Mouse (Mus musculus) hindbrain, embryonic 16.5 days (tissue): ENCODE measurements around the gene Hsf2bp. TPM values are rescaled to one million over a fixed set of nuclear protein-coding genes. Genes with fewer than 3 reads are reported as not detected.

ENCODE experiments used
- ATAC-seq: fragments of 200-750 bp; cut with Nextera tagmentation; 2 replicates; pipeline ENCODE4 v1.8.0; 2017; ENCODE audit warnings: moderate TSS enrichment, moderate library complexity
- H3K27ac ChIP-seq: fragments of 300-500 bp; sonication (generic); 2 replicates; pipeline ENCODE4 v1.5.1; 2014; ENCODE audit warnings: low read depth, mild to moderate bottlenecking, control low read depth, low read length, moderate library complexity
- H3K27me3 ChIP-seq: fragments of 300-500 bp; sonication (generic); replicated peaks from 2 replicates; pipeline ENCODE4 v1.6.1; 2014; ENCODE audit warnings: low read length; ENCODE audit not compliant: control insufficient read depth, insufficient read depth
- H3K36me3 ChIP-seq: fragments of 300-500 bp; sonication (generic); 2 replicates; pipeline ENCODE4 v1.6.1; 2014; ENCODE audit warnings: mild to moderate bottlenecking, low read length, moderate library complexity, mixed read lengths; ENCODE audit not compliant: control insufficient read depth, insufficient read depth
- H3K4me1 ChIP-seq: fragments of 300-500 bp; sonication (generic); 2 replicates; pipeline ENCODE4 v1.6.1; 2014; ENCODE audit warnings: low read depth, low read length; ENCODE audit not compliant: control insufficient read depth, insufficient read depth
- H3K4me2 ChIP-seq: fragments of 300-500 bp; sonication (generic); 2 replicates; pipeline ENCODE4 v1.6.1; 2014; ENCODE audit warnings: mild to moderate bottlenecking, low read length, control low read depth, moderate library complexity
- H3K4me3 ChIP-seq: fragments of 300-500 bp; sonication (generic); 2 replicates; pipeline ENCODE4 v1.5.1; 2014; ENCODE audit warnings: mild to moderate bottlenecking, low read length, control low read depth, moderate library complexity
- H3K9ac ChIP-seq: fragments of 300-500 bp; sonication (generic); 2 replicates; pipeline ENCODE4 v1.6.1; 2014; ENCODE audit warnings: low read depth, mild to moderate bottlenecking, control low read depth, low read length, moderate library complexity
- H3K9me3 ChIP-seq: fragments of 300-500 bp; sonication (generic); 2 replicates; pipeline ENCODE4 v1.6.1; 2014; ENCODE audit warnings: mild to moderate bottlenecking, low read length, moderate library complexity; ENCODE audit not compliant: control insufficient read depth
- WGBS: fragments of 180-500 bp; shearing (Covaris S2); extraction: QIAGEN DNeasy Blood & Tissue Kit; methylation state at CpG from one replicate; pipeline ENCODE4 v1.1.7; 2014; 5-methylcytosine and 5-hydroxymethylcytosine counted together
- polyA plus RNA-seq: library from polyadenylated mRNA; unstranded; fragments of >200 nt; fragmentation: Nextera tagmentation; extraction: Ambion mirVana; gene quantifications from 2 replicates; pipeline ENCODE4 v1.2.1, GENCODE M21; 2015

Gene Hsf2bp
- polyA plus RNA-seq, 1 experiment from 2014 or later = 0.30 TPM

DNA sequence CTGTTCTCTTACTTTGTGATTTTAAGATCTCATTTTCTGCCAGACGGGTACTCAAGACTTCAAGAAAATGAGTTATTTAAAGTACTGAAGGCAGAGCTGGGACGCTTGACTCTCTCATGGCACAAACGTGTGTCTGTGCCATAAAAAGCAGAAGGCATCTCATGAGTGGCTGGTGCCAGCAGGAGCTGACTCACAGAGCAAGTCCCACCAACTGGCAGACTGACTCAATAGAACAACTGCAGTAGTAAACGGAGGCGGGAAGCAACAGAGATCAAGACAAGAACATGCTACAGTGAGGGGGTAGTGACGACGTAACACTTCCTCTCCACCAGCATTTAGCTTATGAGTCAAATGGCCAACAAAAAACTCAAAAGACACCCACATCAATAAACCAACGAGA lies 13.1 kb downstream of the Hsf2bp start:
- ATAC-seq = no peak
- no peak overlapping the region for H3K4me2 ChIP-seq
- no peaks in the 10 kb centered on the region for H3K36me3 ChIP-seq
- no peaks in the 10 kb centered on the region for H3K4me1 ChIP-seq
- no peaks in the 10 kb centered on the region for H3K9me3 ChIP-seq
- WGBS = 83% methylated on average over 8 of the region's 8 CpGs
- no peaks in the 10 kb centered on the region; the same call in 1 of the 2 replicates for H3K27me3 ChIP-seq
- no peak overlapping the region for H3K4me3 ChIP-seq
- H3K9ac ChIP-seq = no peak overlapping the region
- H3K27ac ChIP-seq = no peak overlapping the region

DNA sequence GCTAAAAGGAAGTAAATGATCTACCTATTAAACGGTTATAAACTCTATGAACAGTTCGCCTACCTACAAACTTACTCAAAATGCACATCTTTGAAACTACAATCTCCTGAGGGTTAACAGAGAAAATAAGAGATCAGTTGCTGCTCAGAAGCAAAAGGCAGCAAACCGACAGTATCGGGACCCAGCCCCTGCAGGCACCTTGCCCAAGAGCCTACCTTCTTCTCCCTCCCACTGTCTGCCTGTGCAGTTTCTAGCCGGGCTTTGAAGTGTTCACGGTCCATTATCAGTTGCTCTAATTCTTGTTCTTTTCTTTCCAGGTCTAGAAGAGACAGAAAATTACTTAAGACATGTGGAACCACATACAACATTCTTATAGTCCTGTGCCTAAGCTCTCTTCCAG lies 13.6 kb downstream of the Hsf2bp start:
- WGBS = 74% methylated on average over 6 of the region's 6 CpGs
- no peak for ATAC-seq

DNA sequence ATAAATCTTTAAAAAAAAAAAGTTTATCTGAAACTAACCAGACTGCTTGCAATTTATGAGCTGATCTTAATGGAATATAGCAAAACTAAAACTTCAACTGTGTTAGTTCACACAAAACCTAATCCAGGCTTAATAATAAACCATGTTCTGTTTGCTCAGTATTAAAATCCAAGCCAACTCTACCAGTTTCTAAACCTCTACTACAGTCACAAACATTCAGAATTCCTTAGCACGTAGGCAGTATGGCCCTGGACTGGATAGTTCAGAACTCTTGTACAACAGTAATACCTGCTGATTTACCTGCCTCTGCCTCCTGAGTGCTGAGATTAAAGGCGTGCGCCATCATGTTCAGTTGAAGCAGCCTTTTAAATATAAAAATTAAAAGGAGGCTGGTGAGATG lies 14.2 kb downstream of the Hsf2bp start:
- Histone ChIP-seq H3K36me3 (no peaks in the 10 kb centered on the region), H3K4me3 (no peak overlapping the region), H3K4me1 (no peaks in the 10 kb centered on the region), H3K9ac (no peak overlapping the region), H3K4me2 (no peak overlapping the region), H3K27ac (no peak overlapping the region), H3K9me3 (no peaks in the 10 kb centered on the region), H3K27me3 (no peaks in the 10 kb centered on the region; the same call in 1 of the 2 replicates)
- 92% methylated on average over 3 of the region's 3 CpGs for WGBS
- ATAC-seq = no peak

More for the DNA sequence above, 13.6 kb downstream of the Hsf2bp start:
- H3K9me3 ChIP-seq = no peaks in the 10 kb centered on the region
- H3K4me3 ChIP-seq = no peak overlapping the region
- no peak overlapping the region for H3K9ac ChIP-seq
- no peaks in the 10 kb centered on the region for H3K36me3 ChIP-seq
- H3K27me3 ChIP-seq = no peaks in the 10 kb centered on the region; the same call in 1 of the 2 replicates
- no peaks in the 10 kb centered on the region for H3K4me1 ChIP-seq
- no peak overlapping the region for H3K27ac ChIP-seq
- no peak overlapping the region for H3K4me2 ChIP-seq

DNA sequence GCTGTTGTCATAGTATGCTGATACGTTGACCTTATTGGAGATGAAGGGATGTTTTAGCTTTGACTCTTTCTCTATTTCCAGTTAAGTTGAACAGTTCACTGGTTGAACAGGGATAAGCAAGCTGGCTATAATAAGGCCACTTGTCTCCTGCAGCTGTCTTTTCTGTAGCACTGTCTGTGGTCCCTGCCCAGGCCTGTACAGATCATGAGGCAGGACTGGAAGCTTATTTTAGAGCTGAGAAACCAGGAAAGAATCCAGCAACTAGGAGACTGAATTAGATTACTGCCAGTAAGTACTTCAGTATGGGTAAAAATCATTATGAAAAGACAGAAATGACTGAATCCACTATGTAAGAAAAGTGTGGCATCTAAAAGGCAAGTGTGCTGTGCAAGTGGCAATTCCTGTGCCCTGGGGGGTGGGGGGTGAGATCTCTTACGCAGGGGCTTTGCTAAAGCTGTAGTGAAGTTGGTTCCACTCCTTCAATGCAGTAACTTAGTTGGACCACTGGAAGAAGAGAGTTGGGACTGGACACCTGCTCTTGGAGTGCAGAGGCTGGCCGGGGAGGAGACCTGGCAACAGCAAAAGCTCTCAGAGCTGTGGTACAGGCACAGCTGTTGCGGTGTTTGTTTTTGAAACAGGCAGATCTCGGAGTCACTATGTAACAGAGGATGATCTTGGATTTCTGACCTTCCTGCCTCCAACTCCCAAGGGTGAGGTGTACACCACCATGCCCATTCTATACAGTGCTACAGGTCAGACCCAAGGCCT lies 17.8 kb downstream of the Hsf2bp start:
- Histone ChIP-seq H3K4me3 (no peak overlapping the region), H3K27ac (no peak overlapping the region), H3K9ac (no peak overlapping the region), H3K36me3 (no peaks in the 10 kb centered on the region), H3K4me1 (no peaks in the 10 kb centered on the region), H3K9me3 (no peaks in the 10 kb centered on the region), H3K27me3 (no peaks in the 10 kb centered on the region), H3K4me2 (no peak overlapping the region)
- ATAC-seq = no peak
- WGBS = 87% methylated on average over 5 of the region's 5 CpGs

DNA sequence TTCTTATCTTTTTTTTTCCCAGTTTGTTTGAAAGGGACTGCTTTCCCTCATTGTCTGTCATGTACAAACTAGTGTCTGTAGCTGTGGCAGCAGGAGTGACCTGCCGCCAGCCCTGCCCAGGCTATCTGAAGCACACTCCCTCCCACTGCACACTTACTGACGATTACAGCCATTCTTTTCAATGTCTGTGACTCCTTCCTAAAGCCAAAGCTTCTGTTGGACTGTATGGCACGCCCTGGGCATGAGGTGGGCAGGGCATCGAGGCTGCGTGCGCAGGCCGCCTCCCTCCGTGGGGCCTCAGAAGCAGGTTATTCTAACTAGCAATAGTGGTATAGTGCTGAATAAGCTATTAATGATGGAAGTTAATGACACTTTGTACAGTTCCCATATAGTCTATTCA lies 19.7 kb downstream of the Hsf2bp start:
- Histone ChIP-seq H3K4me1 (no peaks in the 10 kb centered on the region), H3K36me3 (no peaks in the 10 kb centered on the region), H3K9ac (no peak overlapping the region), H3K9me3 (no peaks in the 10 kb centered on the region), H3K4me2 (no peak overlapping the region), H3K4me3 (no peak overlapping the region), H3K27me3 (no peaks in the 10 kb centered on the region), H3K27ac (no peak overlapping the region)
- WGBS = 89% methylated on average over 8 of the region's 8 CpGs
- ATAC-seq = no peak

DNA sequence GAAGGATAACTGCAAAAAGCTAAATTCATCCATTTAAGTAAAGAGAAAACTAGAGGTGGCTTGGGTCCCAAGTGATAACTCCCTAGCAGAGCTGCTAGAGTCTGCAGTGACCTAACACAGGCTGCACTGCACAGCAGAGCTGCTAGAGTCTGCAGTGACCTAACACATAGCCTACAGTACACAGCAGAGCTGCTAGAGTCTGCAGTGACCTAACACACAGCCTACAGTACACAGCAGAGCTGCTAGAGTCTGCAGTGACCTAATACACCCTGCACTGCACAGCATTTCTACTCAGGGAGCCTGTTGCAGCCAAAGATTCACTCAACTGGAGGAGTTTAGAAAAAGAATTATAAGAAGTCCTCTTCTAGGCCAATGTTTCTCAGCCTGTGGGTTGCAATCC lies 22.5 kb downstream of the Hsf2bp start:
- H3K4me2 ChIP-seq = no peak overlapping the region
- no peak for ATAC-seq
- H3K27me3 ChIP-seq = no peaks in the 10 kb centered on the region
- no peaks in the 10 kb centered on the region for H3K9me3 ChIP-seq
- no peak overlapping the region for H3K27ac ChIP-seq
- no peaks in the 10 kb centered on the region for H3K36me3 ChIP-seq
- H3K4me3 ChIP-seq = no peak overlapping the region
- no peaks in the 10 kb centered on the region for H3K4me1 ChIP-seq
- H3K9ac ChIP-seq = no peak overlapping the region

DNA sequence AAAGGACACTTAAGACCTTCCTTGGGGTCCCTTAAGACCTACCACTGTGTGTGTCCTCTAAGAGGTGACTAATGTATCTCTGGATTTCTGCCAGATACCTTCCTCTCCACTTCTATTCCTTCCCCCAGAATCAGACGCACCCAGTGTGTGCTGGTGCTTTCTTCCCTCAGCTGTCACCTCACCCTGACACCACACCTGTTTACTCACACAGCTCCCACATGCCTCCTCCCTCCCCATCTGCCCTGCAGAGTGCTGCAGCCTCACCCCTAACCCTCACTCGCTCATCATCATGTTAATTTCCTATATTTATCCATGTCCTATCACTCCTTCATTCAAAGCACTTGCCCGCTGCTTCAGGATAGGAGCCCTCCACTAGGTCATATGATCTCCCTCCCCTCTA lies 23.9 kb downstream of the Hsf2bp start:
- 49% methylated on average over 3 of the region's 3 CpGs for WGBS

DNA sequence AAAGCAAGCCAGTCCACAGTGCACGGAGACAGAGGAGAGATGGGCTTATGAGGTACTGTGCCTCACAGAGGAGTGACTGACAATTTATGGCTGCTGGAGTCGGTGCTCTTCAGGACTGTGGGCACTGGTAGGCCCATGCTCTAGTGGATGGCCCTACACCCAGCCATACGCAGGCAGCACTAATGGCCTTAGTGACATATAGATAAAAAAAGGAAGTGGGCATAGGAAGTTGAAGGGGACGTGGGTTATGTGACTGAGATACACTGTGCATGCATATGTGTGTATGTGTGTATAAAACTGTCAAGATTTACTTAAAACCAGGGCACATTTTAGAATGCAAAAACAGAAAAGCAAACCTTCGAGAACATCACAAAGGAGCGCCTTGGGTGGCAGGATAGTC lies 24.5 kb downstream of the Hsf2bp start:
- Histone ChIP-seq H3K27ac (no peak overlapping the region), H3K4me1 (no peaks in the 10 kb centered on the region), H3K9me3 (no peaks in the 10 kb centered on the region), H3K9ac (no peak overlapping the region), H3K4me3 (no peak overlapping the region), H3K36me3 (no peaks in the 10 kb centered on the region), H3K4me2 (no peak overlapping the region), H3K27me3 (no peaks in the 10 kb centered on the region)
- 85% methylated on average over 6 of the region's 6 CpGs for WGBS
- no peak for ATAC-seq

More for the DNA sequence above, 23.9 kb downstream of the Hsf2bp start:
- Histone ChIP-seq H3K9ac (no peak overlapping the region), H3K4me2 (no peak overlapping the region), H3K9me3 (no peaks in the 10 kb centered on the region), H3K4me1 (no peaks in the 10 kb centered on the region), H3K27me3 (no peaks in the 10 kb centered on the region), H3K36me3 (no peaks in the 10 kb centered on the region), H3K27ac (no peak overlapping the region), H3K4me3 (no peak overlapping the region)
- no peak for ATAC-seq

DNA sequence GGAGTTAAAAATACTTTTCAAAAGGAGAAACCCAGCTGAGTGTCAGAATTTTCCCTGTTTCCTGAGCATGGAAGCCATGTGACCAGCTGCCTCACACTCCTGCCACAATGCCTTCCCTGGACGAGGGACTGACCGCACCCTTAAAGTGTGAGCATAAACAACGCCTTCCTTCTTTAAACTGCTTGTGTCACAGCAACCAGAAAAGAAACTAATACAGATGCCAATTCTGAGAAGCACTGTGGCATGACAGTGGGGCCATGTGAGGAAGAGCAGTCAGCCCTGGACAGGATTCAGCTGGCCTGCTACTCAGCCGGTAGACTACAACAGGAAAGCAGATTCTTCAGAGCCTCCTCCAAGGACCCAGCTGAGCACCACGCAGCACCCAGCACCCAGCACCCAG lies 29.3 kb downstream of the Hsf2bp start:
- Histone ChIP-seq H3K9ac (no peak overlapping the region), H3K36me3 (no peaks in the 10 kb centered on the region), H3K27ac (no peak overlapping the region), H3K9me3 (no peaks in the 10 kb centered on the region), H3K4me2 (no peak overlapping the region), H3K4me1 (no peaks in the 10 kb centered on the region), H3K27me3 (no peaks in the 10 kb centered on the region), H3K4me3 (no peak overlapping the region)
- WGBS = 82% methylated on average over 5 of the region's 5 CpGs
- no peak for ATAC-seq
